Mouse (Mus musculus) heart, embryonic 14.5 days (tissue): ENCODE results near the gene Plekhs1. TPM values are rescaled to one million over a fixed set of nuclear protein-coding genes. Genes with fewer than 3 reads are reported as not detected.

ENCODE experiments used
- ATAC-seq: fragments of 200-750 bp; cut with Nextera tagmentation; 2 replicates; pipeline ENCODE4 v1.8.0; 2017; ENCODE audit warnings: low read depth, moderate TSS enrichment; ENCODE audit not compliant: insufficient number of reproducible peaks, insufficient read depth, low FRiP score
- H3K27ac ChIP-seq, 2 experiments: fragments of 200-500 bp in 1 of 2; fragments of 300-500 bp in 1 of 2; sonication (generic) in 1 of 2; replicated peaks in 1 of 2; 2 replicates each; pipeline ENCODE4 v1.5.1; 2012 to 2014; ENCODE audit warnings: low read depth in 2 of 2, low read length in 2 of 2, control low read depth in 1 of 2, mild to moderate bottlenecking in 1 of 2, mixed read lengths in 1 of 2; ENCODE audit not compliant: control insufficient read depth in 1 of 2, insufficient read depth in 1 of 2
- H3K27me3 ChIP-seq: fragments of 300-500 bp; sonication (generic); 2 replicates; pipeline ENCODE4 v1.6.1; 2014; ENCODE audit warnings: mild to moderate bottlenecking, low read length, control low read depth; ENCODE audit not compliant: control insufficient read depth, insufficient read depth
- H3K36me3 ChIP-seq: fragments of 300-500 bp; sonication (generic); 2 replicates; pipeline ENCODE4 v1.6.1; 2014; ENCODE audit warnings: mild to moderate bottlenecking, control low read depth, low read length, mixed read lengths; ENCODE audit not compliant: control insufficient read depth, insufficient read depth
- H3K4me1 ChIP-seq, 2 experiments: fragments of 200-500 bp in 1 of 2; fragments of 300-500 bp in 1 of 2; sonication (generic) in 1 of 2; 2 replicates each; pipeline ENCODE4 v1.6.1; 2012 to 2014; ENCODE audit warnings: low read length in 2 of 2, control low read depth in 1 of 2, mixed read lengths in 1 of 2; ENCODE audit not compliant: control insufficient read depth in 2 of 2, insufficient read depth in 2 of 2
- H3K4me2 ChIP-seq: fragments of 300-500 bp; sonication (generic); 2 replicates; pipeline ENCODE4 v1.6.1; 2014; ENCODE audit warnings: mild to moderate bottlenecking, low read length
- H3K4me3 ChIP-seq, 2 experiments: fragments of 200-500 bp in 1 of 2; fragments of 300-500 bp in 1 of 2; sonication (generic) in 1 of 2; 2 replicates each; pipeline ENCODE4 v1.5.1; 2012 to 2014; ENCODE audit warnings: low read length in 2 of 2, mild to moderate bottlenecking in 2 of 2, control low read depth in 1 of 2, low read depth in 1 of 2, moderate library complexity in 1 of 2; ENCODE audit not compliant: control insufficient read depth in 1 of 2, insufficient read depth in 1 of 2
- H3K9ac ChIP-seq: fragments of 300-500 bp; sonication (generic); 2 replicates; pipeline ENCODE4 v1.6.1; 2014; ENCODE audit warnings: mild to moderate bottlenecking, low read length
- H3K9me3 ChIP-seq: fragments of 300-500 bp; sonication (generic); 2 replicates; pipeline ENCODE4 v1.6.1; 2016; ENCODE audit warnings: low read length, control low read depth; ENCODE audit not compliant: control insufficient read depth
- WGBS: fragments of 180-500 bp; shearing (Covaris S2); extraction: QIAGEN DNeasy Blood & Tissue Kit; methylation state at CpG from one replicate; pipeline ENCODE4 v1.1.7; 2014; 5-methylcytosine and 5-hydroxymethylcytosine counted together
- polyA plus RNA-seq: library from polyadenylated mRNA; unstranded; fragments of >200 nt; fragmentation: Nextera tagmentation; extraction: Ambion mirVana; gene quantifications from 2 replicates; pipeline ENCODE4 v1.2.1, GENCODE M21; 2014

Gene Plekhs1
- polyA plus RNA-seq, 1 experiment from 2014 or later, result not detected

GRCm38 (mm10) chr19:56457569-56457968, 3.9 kb upstream of the Plekhs1 start:
- Histone ChIP-seq H3K9ac (no peak overlapping the region), H3K36me3 (no peaks in the 10 kb centered on the region), H3K4me1 (peaks cover 0 to 5% of the 10 kb centered on the region in 2 experiments; a peak in 2 of 4 replicates), H3K4me2 (no peak overlapping the region), H3K4me3 (no peak overlapping the region), H3K27ac (no peak overlapping the region), H3K27me3 (no peaks in the 10 kb centered on the region), H3K9me3 (no peaks in the 10 kb centered on the region)
- ATAC-seq, result no peak
- WGBS, result 69% methylated on average over 4 of the region's 4 CpGs

GRCm38 (mm10) chr19:56459154-56460050, 2.0 kb upstream of the Plekhs1 start:
- WGBS, result 78% methylated on average over 10 of the region's 10 CpGs
- H3K9ac ChIP-seq, result no peak overlapping the region
- no peak overlapping the region for H3K4me2 ChIP-seq
- no peaks in the 10 kb centered on the region for H3K9me3 ChIP-seq
- no peaks in the 10 kb centered on the region for H3K36me3 ChIP-seq
- H3K4me3 ChIP-seq, result no peak overlapping the region
- no peak overlapping the region for H3K27ac ChIP-seq
- no peak for ATAC-seq
- H3K27me3 ChIP-seq, result no peaks in the 10 kb centered on the region
- H3K4me1 ChIP-seq, result peaks cover 0 to 5% of the 10 kb centered on the region in 2 experiments; a peak in 2 of 4 replicates

GRCm38 (mm10) chr19:56460241-56460640, 1.2 kb upstream of the Plekhs1 start:
- H3K27ac ChIP-seq, result no peak overlapping the region
- H3K27me3 ChIP-seq, result no peaks in the 10 kb centered on the region
- H3K9ac ChIP-seq, result no peak overlapping the region
- peaks cover 0 to 5% of the 10 kb centered on the region in 2 experiments; a peak in 2 of 4 replicates for H3K4me1 ChIP-seq
- H3K4me2 ChIP-seq, result no peak overlapping the region
- H3K4me3 ChIP-seq, result no peak overlapping the region
- no peak for ATAC-seq
- WGBS, result 83% methylated on average over 2 of the region's 2 CpGs
- H3K36me3 ChIP-seq, result no peaks in the 10 kb centered on the region
- no peaks in the 10 kb centered on the region for H3K9me3 ChIP-seq

GRCm38 (mm10) chr19:56462786-56463185, 1.3 kb downstream of the Plekhs1 start:
- no peak overlapping the region for H3K4me3 ChIP-seq
- ATAC-seq, result no peak
- H3K36me3 ChIP-seq, result no peaks in the 10 kb centered on the region
- no peak overlapping the region for H3K4me2 ChIP-seq
- H3K4me1 ChIP-seq, result peaks cover 0 to 2% of the 10 kb centered on the region in 2 experiments; a peak in 2 of 4 replicates
- H3K27ac ChIP-seq, result no peak overlapping the region
- WGBS, result 76% methylated on average over 4 of the region's 4 CpGs
- H3K9me3 ChIP-seq, result no peaks in the 10 kb centered on the region
- no peak overlapping the region for H3K9ac ChIP-seq
- H3K27me3 ChIP-seq, result no peaks in the 10 kb centered on the region

- Histone ChIP-seq H3K27me3 (no peaks in the 10 kb centered on the region), H3K9me3 (no peaks in the 10 kb centered on the region), H3K9ac (no peak overlapping the region), H3K4me2 (no peak overlapping the region), H3K36me3 (no peaks in the 10 kb centered on the region), H3K4me1 (peaks cover 0 to 1% of the 10 kb centered on the region in 2 experiments; a peak in 2 of 4 replicates), H3K27ac (no peak overlapping the region), H3K4me3 (no peak overlapping the region)
- 80% methylated on average over 8 of the region's 8 CpGs for WGBS
- no peak for ATAC-seq
Measured at GRCm38 (mm10) chr19:56466486-56466885, 5.0 kb downstream of the Plekhs1 start.

- H3K9ac ChIP-seq, result no peak overlapping the region
- no peak for ATAC-seq
- no peaks in the 10 kb centered on the region for H3K27me3 ChIP-seq
Measured at GRCm38 (mm10) chr19:56470286-56471020, 9.0 kb downstream of the Plekhs1 start.

GRCm38 (mm10) chr19:56471934-56472333, 10.5 kb downstream of the Plekhs1 start:
- Histone ChIP-seq H3K27ac (no peak overlapping the region), H3K27me3 (no peaks in the 10 kb centered on the region), H3K4me3 (no peak overlapping the region), H3K9ac (no peak overlapping the region), H3K9me3 (no peaks in the 10 kb centered on the region), H3K36me3 (no peaks in the 10 kb centered on the region), H3K4me2 (no peak overlapping the region), H3K4me1 (peaks cover 6 to 7% of the 10 kb centered on the region in 2 experiments)
- no peak for ATAC-seq
- WGBS, result 74% methylated on average over 10 of the region's 10 CpGs

More at GRCm38 (mm10) chr19:56470286-56471020, 9.0 kb downstream of the Plekhs1 start:
- Histone ChIP-seq H3K9me3 (no peaks in the 10 kb centered on the region), H3K4me1 (peaks cover 6 to 7% of the 10 kb centered on the region in 2 experiments), H3K36me3 (no peaks in the 10 kb centered on the region), H3K4me3 (no peak overlapping the region), H3K4me2 (no peak overlapping the region), H3K27ac (no peak overlapping the region)
- WGBS, result 79% methylated on average over 14 of the region's 14 CpGs
